Mouse (Mus musculus): ENCODE results near the gene Bcl9. TPM values are rescaled to one million over a fixed set of nuclear protein-coding genes. Genes with fewer than 3 reads are reported as not detected.

The Bcl9 gene
- total RNA-seq, 2 experiments from 2014 or later, result 13.8 to 19.1 TPM

- DNase-seq, result no peak
Observed at GRCm38 (mm10) chr3:97232328-97232727, 65.4 kb downstream of the Bcl9 start.

- no peak for DNase-seq
Observed at GRCm38 (mm10) chr3:97231857-97232256, 65.9 kb downstream of the Bcl9 start.

DNA sequence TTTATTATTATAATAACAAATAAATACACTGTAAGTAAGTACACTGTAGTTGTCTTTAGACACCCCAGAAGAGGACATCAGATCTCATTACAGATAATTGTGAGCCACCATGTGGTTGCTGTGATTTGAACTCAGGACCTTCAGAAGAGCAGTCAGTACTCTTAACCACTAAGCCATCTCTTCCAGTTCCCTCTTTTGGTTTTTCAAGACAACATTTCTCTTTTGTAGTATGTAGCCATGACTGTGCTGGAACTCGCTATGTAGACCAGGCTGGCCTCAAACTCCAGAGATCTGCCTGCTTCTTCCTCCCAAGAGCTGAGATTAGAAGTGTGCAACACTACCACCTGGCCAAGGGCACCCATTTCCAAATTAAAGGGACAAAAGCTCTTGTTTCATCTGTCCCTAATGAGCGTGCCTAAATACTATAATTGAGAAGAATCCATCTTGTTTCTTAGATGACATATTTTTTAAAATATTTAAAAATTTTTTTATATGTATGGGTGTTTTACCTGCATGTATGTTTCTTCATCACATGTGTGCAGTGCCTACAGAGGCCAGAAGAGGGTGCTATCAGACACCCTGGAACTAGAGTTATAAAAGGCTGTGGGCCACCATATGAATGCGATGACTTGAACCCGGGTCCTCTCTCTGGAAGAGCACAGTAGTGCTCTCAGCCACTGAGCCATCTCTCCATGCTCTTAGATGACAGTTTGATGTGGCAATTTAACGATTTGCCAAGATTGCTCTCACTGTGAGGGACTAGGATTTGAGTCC, 66.9 kb downstream of the Bcl9 start:
- no peak for DNase-seq

DNA sequence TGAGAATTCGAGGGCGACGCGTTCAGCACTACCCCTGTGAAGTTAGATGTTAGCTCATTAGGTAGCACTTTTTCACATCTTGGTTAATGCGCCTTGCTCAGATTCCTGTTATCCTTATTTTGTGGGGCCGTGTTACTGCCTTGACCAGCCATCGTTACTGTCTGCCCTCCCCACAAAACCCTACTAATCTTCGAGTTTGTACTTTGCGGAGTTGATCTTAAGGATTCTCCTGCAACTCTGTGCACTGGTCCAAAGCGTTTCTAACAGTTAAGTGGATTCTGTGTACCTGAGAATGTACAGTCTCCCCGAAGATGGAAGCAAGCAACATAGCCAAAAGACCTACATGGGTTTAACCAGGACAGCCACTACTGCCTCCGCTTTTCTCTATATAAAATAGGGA, 69.3 kb downstream of the Bcl9 start:
- DNase-seq, result no peak

GRCm38 (mm10) chr3:97228020-97228419, 69.7 kb downstream of the Bcl9 start:
- no peak for DNase-seq

- DNase-seq, result peak; percentile 96
Observed at GRCm38 (mm10) chr3:97227259-97228005, 70.3 kb downstream of the Bcl9 start.

- no peak for DNase-seq
Observed at GRCm38 (mm10) chr3:97226719-97227118, 71.0 kb downstream of the Bcl9 start.

- no peak for DNase-seq
Observed at GRCm38 (mm10) chr3:97225231-97225630, 72.5 kb downstream of the Bcl9 start.

- no peak for DNase-seq
Observed at GRCm38 (mm10) chr3:97223261-97223660, 74.5 kb downstream of the Bcl9 start.

DNA sequence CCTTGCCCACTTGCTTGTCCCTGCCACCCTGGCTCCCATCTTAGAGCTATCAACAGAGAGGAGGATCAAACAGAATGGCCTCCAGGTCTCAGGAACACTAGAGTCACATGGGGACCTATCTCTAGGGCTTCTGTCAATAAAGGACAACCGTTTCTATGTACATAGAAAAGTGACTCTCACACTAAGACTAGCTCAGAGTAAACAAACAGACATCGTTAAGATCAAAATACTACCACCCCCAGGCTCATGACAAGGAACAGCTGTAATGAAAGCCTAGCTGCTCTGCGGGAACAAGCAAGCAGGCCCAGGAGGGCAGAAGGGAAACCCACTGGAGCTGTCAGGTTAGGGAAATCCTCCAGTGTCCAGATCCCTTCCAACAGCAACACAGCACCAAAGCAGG, 82.2 kb downstream of the Bcl9 start:
- DNase-seq, result no peak

DNA sequence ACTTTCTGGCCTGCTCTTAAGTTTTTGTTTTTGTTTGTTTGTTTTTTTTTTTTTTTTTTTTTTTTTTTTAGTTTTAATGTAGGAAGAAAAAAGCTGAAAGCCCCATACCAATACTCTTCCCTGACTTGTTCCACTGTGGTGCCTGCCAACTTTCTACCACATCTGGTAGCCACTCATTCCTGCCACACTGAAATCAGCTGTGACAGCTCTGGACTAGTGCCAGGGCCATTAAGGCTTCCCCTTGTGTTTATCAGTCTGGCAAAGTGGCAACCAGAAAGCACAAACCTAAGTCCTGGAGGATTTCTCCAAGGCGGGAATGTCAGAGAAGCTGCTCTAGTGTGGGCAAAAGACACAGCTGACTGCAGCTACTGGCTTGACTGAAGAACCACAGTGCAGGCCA, 83.3 kb downstream of the Bcl9 start:
- peak; percentile 45 for DNase-seq

DNA sequence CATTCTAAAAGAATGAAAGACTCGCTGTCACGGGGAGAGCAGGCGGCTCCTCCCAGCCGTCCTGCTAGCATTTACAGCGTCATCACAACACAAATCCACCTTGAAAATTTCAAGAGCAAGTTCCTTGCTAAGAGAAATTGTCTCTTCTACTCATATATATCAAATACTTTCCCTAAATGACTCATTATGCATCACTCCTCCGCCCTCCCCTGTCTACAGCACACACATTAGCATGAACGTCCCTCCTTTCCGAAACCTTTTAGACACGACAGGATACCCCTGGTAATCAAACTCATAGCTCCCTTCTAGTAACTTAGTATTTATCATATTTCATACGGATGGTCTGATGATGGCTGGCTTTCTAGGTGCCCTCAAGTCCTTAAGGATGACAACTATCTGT, 83.8 kb downstream of the Bcl9 start:
- no peak for DNase-seq

DNA sequence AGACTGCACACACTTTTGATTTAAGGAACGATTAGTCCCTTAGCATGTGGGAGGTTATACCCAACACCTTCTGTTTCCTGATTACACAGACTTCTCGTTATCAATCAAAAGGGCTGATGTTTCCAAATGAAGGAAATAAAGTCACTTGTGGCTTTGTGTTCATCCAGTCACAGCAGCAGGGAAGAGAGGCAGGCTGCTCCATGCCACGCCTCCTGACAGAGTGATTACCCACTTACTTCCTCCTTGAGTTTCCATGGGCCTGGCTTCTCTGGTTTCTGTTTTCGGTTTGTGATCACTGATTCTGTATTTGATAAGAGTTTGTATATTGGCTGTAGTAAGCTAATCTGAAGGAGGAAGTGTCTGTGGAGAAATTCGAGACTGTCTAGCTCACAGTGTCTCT, 86.5 kb downstream of the Bcl9 start:
- no peak for DNase-seq

- DNase-seq, result no peak
Observed at GRCm38 (mm10) chr3:97209351-97209750, 88.4 kb downstream of the Bcl9 start.

DNA sequence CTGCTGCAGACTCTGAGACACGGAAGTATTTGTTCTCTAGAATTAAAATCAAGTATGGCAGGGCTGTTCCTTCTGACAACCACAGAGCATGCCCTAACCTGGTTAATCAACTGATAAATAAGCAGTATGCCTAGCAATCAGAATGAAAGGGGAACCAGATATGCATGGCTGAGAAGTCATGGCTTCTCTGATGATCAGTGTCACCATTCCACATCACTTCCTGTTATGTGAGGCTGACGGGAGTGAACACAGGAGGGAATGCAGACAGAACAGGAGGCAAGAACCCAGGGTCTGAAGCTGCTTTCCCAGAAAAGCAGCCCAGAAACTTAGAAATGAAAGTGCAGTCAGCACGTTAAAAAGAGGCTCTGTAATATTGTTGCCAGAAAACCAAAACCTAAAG, 91.2 kb downstream of the Bcl9 start:
- no peak for DNase-seq

- no peak for DNase-seq
Observed at GRCm38 (mm10) chr3:97203880-97204279, 93.8 kb downstream of the Bcl9 start.

DNA sequence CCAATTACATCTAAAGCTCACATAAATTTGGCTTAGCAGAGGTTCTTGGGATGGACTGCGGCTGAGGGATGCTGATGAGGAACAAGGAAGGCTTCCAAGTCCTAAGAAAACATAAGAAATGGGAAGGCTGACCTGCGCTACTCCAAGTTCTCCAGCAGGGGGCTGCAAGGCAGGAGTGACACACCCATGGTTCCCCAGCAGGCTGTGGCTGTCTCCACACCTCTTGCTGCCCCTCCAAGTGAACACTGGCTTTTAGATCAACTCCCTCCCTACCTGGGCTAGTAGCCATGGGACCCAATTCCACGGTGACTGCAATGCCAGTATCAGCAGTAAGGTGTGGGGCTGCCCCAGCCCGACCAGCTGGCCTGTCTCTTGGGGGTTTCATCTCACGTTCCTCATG, 95.8 kb downstream of the Bcl9 start:
- DNase-seq, result peak; percentile 73

DNA sequence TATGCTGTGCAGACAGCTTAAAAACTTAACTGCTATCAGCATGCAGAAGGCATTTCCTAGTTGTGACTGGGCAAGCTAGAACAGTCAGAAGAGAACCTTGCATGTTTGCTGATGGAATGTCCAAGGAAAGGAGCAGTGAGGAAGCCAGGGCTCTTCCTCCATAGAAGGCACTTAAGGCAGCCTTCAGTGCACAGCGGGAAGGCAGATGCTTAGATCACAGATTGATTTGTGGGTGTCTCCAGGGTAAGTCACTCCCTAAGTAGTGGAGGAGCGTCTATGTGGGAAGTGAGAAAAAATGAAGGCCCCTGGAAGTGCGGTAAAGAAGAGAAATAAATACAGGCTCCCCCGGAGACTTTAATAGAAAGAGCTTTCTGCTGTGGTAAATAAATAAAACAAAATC, 98.5 kb downstream of the Bcl9 start:
- no peak for DNase-seq

GRCm38 (mm10) chr3:97196571-97196970, 101.1 kb downstream of the Bcl9 start:
- no peak for DNase-seq

DNA sequence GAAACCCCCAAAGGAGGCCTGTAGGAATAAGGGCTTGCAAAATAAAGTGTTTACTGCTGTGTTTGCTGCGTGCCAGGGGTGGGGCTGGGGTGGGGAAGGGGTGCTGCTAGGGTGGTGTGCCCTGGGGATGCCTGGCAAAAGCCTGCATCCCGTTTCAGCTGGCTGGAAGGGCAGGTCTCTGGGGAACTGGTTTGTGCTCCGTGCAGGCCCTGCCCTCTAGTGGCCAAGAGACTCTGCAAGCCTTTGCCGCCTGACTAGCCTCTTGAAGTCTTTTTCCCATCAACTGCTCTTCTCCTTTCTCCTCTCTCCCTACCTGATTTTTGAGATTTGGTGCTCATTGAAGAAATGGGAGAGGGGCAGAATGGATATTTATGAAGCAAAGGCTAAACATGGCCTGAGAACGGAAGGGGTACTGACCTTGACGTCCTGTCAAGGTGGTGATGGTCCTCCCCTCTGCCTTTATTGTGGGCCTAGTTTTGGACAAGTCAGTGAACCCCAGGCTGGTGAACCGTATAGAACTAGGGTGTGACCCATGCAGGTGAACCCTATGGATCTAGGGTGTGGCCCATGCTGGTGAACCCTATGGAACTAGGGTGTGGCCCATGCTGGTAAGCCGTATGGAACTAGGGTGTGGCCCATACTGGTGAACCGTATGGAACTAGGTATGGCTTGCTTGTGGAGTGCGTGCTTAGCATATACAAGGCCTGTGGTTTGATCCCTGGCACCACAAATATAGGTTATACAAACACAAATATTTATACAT, 112.4 kb downstream of the Bcl9 start:
- peak; percentile 83 for DNase-seq

GRCm38 (mm10) chr3:97183810-97184209, 113.9 kb downstream of the Bcl9 start:
- DNase-seq, result no peak

DNA sequence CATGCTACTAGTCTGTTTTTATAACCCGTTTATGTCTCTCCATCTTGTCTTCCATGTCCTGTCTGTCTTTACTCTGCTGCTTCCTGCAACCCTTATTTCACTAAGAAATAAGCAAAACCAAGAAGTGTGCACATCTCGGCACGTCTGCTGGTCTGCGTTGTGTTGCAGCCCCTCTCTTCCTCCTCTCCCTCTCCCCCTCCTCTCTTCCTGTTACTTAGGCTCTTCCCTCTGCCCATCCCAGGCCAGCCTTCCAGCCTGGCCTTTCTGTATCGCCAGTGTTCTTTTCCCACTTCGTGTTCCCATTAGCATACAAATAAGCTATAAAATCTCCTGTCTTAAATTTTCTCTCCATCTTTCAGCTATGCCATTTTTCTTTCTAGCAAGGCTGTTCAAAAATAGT, 117.2 kb downstream of the Bcl9 start:
- no peak for DNase-seq

- no peak for DNase-seq
Observed at GRCm38 (mm10) chr3:97178885-97179284, 118.8 kb downstream of the Bcl9 start.
